Mouse (Mus musculus) ES-Bruce4 (cell line): ENCODE measurements around the gene Smg1. TPM values are rescaled to one million over a fixed set of nuclear protein-coding genes. Genes with fewer than 3 reads are reported as not detected.

Experiments used
- H3K27ac ChIP-seq: 2 replicates; pipeline ENCODE4 v1.5.1; 2012; ENCODE audit warnings: low read length, inconsistent platforms; ENCODE audit not compliant: insufficient read depth
- H3K27me3 ChIP-seq: 2 replicates; pipeline ENCODE4 v1.6.1; 2012; ENCODE audit warnings: mild to moderate bottlenecking, low read length, inconsistent platforms; ENCODE audit not compliant: control insufficient read depth, poor library complexity, insufficient read depth, severe bottlenecking
- H3K36me3 ChIP-seq: 2 replicates; pipeline ENCODE4 v1.6.1; 2012; ENCODE audit warnings: inconsistent platforms, mild to moderate bottlenecking, low read length, moderate library complexity; ENCODE audit not compliant: control insufficient read depth, poor library complexity, insufficient read depth, severe bottlenecking
- H3K4me1 ChIP-seq: one replicate; pipeline ENCODE4 v1.8.1; 2011; ENCODE audit warnings: low read length; ENCODE audit not compliant: control insufficient read depth, insufficient read depth
- H3K4me3 ChIP-seq: 2 replicates; pipeline ENCODE4 v1.5.1; 2011; ENCODE audit warnings: low read depth, mild to moderate bottlenecking, low read length
- H3K9ac ChIP-seq: 2 replicates; pipeline ENCODE4 v1.6.1; 2012; ENCODE audit warnings: low read depth, mild to moderate bottlenecking, inconsistent platforms; ENCODE audit not compliant: poor library complexity, severe bottlenecking
- H3K9me3 ChIP-seq: replicated peaks from 2 replicates; pipeline ENCODE4 v1.6.1; 2012; ENCODE audit warnings: mild to moderate bottlenecking, low read length, inconsistent platforms; ENCODE audit not compliant: control insufficient read depth, poor library complexity, insufficient read depth, severe bottlenecking
- CTCF ChIP-seq: IDR thresholded peaks from one replicate; pipeline ENCODE4 v1.8.1; 2011; ENCODE audit warnings: low read depth, low read length
- EP300 ChIP-seq: IDR thresholded peaks from 2 replicates; pipeline ENCODE4 v1.6.1; 2011; ENCODE audit warnings: low read depth, low read length; ENCODE audit not compliant: insufficient read depth
- POLR2A ChIP-seq: IDR thresholded peaks from one replicate; pipeline ENCODE4 v1.8.1; 2011; ENCODE audit warnings: low read length; ENCODE audit not compliant: insufficient read depth
- polyA plus RNA-seq: library from polyadenylated mRNA; stranded (reverse); fragments of >200 nt; gene quantifications from 2 replicates; pipeline ENCODE4 v1.2.4, GENCODE M21; 2011; ENCODE audit warnings: low read depth; ENCODE audit not compliant: missing spikeins, insufficient read depth, insufficient read length

The Smg1 gene
- polyA plus RNA-seq, 1 experiment = 90.8 TPM

DNA sequence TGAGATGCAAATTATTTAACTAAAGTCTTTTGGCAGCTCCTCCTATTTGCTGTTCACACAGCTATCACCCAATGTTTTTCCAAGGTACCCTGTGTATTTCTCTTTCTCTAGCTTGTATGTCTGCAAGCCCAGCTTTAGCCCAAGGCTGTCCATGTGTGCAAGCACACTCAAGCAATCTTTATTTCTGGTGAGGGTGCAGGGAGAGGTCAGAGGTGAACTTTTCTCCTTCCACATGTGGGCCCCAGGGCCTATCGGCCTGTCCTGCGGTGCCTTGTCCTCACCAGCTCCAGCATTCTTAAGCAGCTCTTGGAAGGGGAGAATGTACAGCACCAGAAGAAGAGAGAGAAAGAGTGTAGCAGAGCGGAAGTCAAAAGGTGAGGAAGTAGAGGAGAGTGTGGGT, 9.5 kb upstream of the Smg1 start:
- TF ChIP-seq EP300 = no peak
- no peak overlapping the region for H3K27ac ChIP-seq
- H3K9ac ChIP-seq = no peak overlapping the region
- no peaks in the 10 kb centered on the region for H3K9me3 ChIP-seq
- no peaks in the 10 kb centered on the region for H3K27me3 ChIP-seq
- H3K36me3 ChIP-seq = no peaks in the 10 kb centered on the region
- no peak overlapping the region for H3K4me3 ChIP-seq
- H3K4me1 ChIP-seq = peaks cover 7% of the 10 kb centered on the region

DNA sequence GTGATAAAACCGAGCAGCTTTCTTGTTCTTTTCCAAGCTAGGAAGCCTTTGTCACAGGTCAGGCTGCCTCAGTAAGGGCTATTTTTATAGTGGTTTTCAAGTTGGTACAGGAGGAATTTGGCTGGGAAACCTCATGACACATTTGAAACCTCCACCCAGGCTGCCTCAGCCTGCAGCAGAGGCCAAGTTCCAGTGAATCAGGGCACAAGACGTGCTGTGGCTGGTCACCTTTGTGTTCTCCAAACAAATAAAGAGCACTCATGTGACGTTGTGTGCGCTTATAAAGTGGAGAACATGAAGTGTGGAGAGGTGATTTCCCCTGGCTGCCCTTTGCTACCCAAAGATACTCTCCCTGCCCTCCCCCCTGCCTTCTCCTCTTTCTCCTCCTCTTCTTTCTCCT, 8.9 kb upstream of the Smg1 start:
- no peaks in the 10 kb centered on the region for H3K36me3 ChIP-seq

GRCm38 (mm10) chr7:118251392-118252170, 8.1 kb upstream of the Smg1 start:
- no peaks in the 10 kb centered on the region for H3K27me3 ChIP-seq
- no peak for TF ChIP-seq POLR2A
- TF ChIP-seq CTCF = no peak
- no peak for TF ChIP-seq EP300
- H3K9me3 ChIP-seq = no peaks in the 10 kb centered on the region
- no peaks in the 10 kb centered on the region for H3K36me3 ChIP-seq
- peaks cover 7% of the 10 kb centered on the region for H3K4me1 ChIP-seq
- no peak overlapping the region for H3K9ac ChIP-seq
- no peak overlapping the region for H3K4me3 ChIP-seq
- no peak overlapping the region; the same call in 1 of the 2 replicates for H3K27ac ChIP-seq

More for the DNA sequence above, 8.9 kb upstream of the Smg1 start:
- Histone ChIP-seq H3K9ac (no peak overlapping the region), H3K9me3 (no peaks in the 10 kb centered on the region), H3K27me3 (no peaks in the 10 kb centered on the region), H3K27ac (peak overlapping the region; percentile 61), H3K4me3 (no peak overlapping the region), H3K4me1 (peaks cover 7% of the 10 kb centered on the region)
- TF ChIP-seq POLR2A = no peak
- TF ChIP-seq EP300 = no peak
- no peak for TF ChIP-seq CTCF

DNA sequence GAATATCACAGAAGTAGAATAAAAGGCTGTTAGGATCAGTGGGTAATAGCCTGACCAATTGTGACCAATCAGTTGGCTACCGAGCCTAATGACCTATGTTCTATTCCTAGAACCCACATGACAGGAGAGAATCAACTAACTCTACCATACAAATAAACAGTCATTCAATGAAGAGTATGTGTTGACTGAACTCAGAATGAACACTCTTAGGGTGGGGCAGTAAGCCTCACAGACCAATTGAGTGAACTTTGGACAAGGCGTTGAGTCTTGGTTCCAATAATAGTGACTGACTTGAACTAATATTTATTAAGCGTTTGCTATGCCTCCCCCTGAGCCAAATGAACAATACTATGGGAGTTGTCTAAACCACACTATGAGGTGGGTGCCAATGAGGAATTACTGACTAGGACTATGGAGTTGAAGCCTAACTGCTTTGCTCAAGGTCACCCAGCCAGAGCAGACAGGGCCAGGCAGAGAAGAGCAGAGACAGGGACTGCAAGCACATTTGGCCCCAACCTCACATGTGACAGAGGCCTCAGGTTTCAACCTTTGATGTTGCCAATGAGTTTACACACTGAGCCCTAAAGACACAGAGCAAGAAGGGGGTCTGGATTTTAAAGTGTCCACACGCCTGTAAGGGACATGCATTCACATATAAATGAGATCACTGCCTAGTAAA, 7.2 kb upstream of the Smg1 start:
- H3K9me3 ChIP-seq = no peaks in the 10 kb centered on the region
- no peaks in the 10 kb centered on the region for H3K36me3 ChIP-seq
- H3K4me1 ChIP-seq = peaks cover 7% of the 10 kb centered on the region
- H3K27ac ChIP-seq = no peak overlapping the region
- no peak for TF ChIP-seq POLR2A
- TF ChIP-seq EP300 = 0 out of 2 replicates have a peak, but pooled peaks have one; percentile 51
- no peaks in the 10 kb centered on the region for H3K27me3 ChIP-seq
- H3K9ac ChIP-seq = no peak overlapping the region
- H3K4me3 ChIP-seq = no peak overlapping the region

DNA sequence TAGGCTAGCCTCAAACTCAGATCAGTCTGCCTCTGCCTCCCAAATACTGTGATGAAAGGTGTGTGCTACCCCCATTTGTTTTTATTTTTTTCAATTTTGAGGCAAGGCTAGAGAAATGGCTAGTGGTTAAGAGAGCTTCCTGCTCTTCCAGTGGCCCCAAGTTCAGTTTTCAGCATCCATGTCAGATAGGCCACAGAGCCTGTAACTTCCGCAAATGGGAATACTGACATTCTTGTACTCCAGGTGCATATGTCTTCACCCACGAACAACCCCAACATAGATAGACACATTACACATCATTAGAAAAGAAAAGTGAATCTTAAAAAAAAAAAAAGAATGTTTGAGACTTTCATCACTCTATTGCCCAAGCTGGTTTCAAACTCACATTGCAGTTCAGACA, 6.1 kb upstream of the Smg1 start:
- H3K4me1 ChIP-seq = peaks cover 7% of the 10 kb centered on the region
- H3K27ac ChIP-seq = no peak overlapping the region
- H3K4me3 ChIP-seq = no peak overlapping the region
- no peaks in the 10 kb centered on the region for H3K9me3 ChIP-seq
- H3K9ac ChIP-seq = no peak overlapping the region
- H3K36me3 ChIP-seq = no peaks in the 10 kb centered on the region
- TF ChIP-seq CTCF = no peak
- TF ChIP-seq EP300 = no peak
- no peak for TF ChIP-seq POLR2A
- no peaks in the 10 kb centered on the region for H3K27me3 ChIP-seq

DNA sequence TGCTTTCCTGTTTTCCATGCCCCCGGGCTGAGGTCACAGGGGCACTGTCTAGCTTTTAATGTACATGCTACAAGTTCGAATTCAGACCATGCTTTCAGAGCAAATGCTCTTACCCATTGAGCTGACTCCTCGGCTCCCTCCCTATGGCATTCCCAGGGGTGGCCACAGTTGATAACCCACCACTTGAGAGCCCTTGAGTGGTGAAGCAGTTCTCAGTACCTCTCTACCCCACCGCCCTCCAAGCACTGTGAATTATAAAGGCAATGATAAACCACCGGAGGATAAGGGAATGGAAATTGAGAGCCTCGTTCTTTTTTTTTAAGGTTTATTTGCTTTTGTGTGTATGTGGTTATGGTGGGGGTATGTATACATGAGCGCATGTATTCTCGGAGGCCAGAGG, 4.6 kb upstream of the Smg1 start:
- TF ChIP-seq POLR2A (no peak), EP300 (no peak), CTCF (no peak)
- no peaks in the 10 kb centered on the region for H3K36me3 ChIP-seq
- H3K4me1 ChIP-seq = peaks cover 6% of the 10 kb centered on the region
- H3K4me3 ChIP-seq = no peak overlapping the region
- H3K9ac ChIP-seq = no peak overlapping the region
- H3K27me3 ChIP-seq = no peaks in the 10 kb centered on the region
- H3K27ac ChIP-seq = no peak overlapping the region
- no peaks in the 10 kb centered on the region for H3K9me3 ChIP-seq
